Mouse (Mus musculus) cerebellum, adult 9-10 months (tissue): ENCODE measurements around the gene Sbf1.

ENCODE experiments used
- DNase-seq: peaks from one replicate; pipeline ENCODE4 v3.0.0; 2022

Gene Sbf1

GRCm38 (mm10) chr15:89315190-89315731 is at the start of gene Sbf1:
Gene Sbf1 (minus strand): TSS chr15:89315311.
- DNase-seq: peak; percentile 99

GRCm38 (mm10) chr15:89363051-89363450 is 47.9 kb upstream of the Sbf1 start:
- DNase-seq: peak; percentile 41

- no peak for DNase-seq
Observed at GRCm38 (mm10) chr15:89358784-89359183, 43.7 kb upstream of the Sbf1 start.

GRCm38 (mm10) chr15:89356372-89356771 is 41.3 kb upstream of the Sbf1 start:
- DNase-seq: peak; percentile 59

GRCm38 (mm10) chr15:89355241-89356187 is 40.4 kb upstream of the Sbf1 start, which contains the start of the genes Lmf2 and Ncaph2:
Gene Lmf2 (minus strand): TSS chr15:89355659.
Gene Ncaph2 (plus strand): TSS chr15:89355719.
- peak; percentile 93 for DNase-seq

- DNase-seq: no peak
Observed at GRCm38 (mm10) chr15:89354455-89354854, 39.3 kb upstream of the Sbf1 start.

GRCm38 (mm10) chr15:89353837-89354236 is 38.7 kb upstream of the Sbf1 start:
- DNase-seq: peak; percentile 44

- peak; percentile 30 for DNase-seq
Observed at GRCm38 (mm10) chr15:89352795-89353194, 37.7 kb upstream of the Sbf1 start.

- DNase-seq: peak; percentile 15
Observed at GRCm38 (mm10) chr15:89352054-89352453, 36.9 kb upstream of the Sbf1 start.

GRCm38 (mm10) chr15:89351302-89351701 is 36.2 kb upstream of the Sbf1 start:
- DNase-seq: no peak

- no peak for DNase-seq
Observed at GRCm38 (mm10) chr15:89350447-89350846, 35.3 kb upstream of the Sbf1 start.

- peak; percentile 17 for DNase-seq
Observed at GRCm38 (mm10) chr15:89343325-89343724, 28.2 kb upstream of the Sbf1 start.

- DNase-seq: no peak
Observed at GRCm38 (mm10) chr15:89341678-89342077, 26.6 kb upstream of the Sbf1 start.

GRCm38 (mm10) chr15:89340136-89340535 is 25.0 kb upstream of the Sbf1 start:
- no peak for DNase-seq

- DNase-seq: no peak
Observed at GRCm38 (mm10) chr15:89339696-89340095, 24.6 kb upstream of the Sbf1 start.

GRCm38 (mm10) chr15:89336422-89336821 is 21.3 kb upstream of the Sbf1 start:
- DNase-seq: no peak

- no peak for DNase-seq
Observed at GRCm38 (mm10) chr15:89334774-89335537, 19.8 kb upstream of the Sbf1 start.

- no peak for DNase-seq
Observed at GRCm38 (mm10) chr15:89334271-89334670, 19.2 kb upstream of the Sbf1 start, which contains the start of gene Miox. Gene Miox (plus strand): TSS chr15:89334398.

GRCm38 (mm10) chr15:89326441-89326840 is 11.3 kb upstream of the Sbf1 start:
- DNase-seq: no peak

GRCm38 (mm10) chr15:89323656-89324055 is 8.5 kb upstream of the Sbf1 start:
- no peak for DNase-seq

- no peak for DNase-seq
Observed at GRCm38 (mm10) chr15:89322670-89323522, 7.8 kb upstream of the Sbf1 start, which contains the start of gene Adm2. Gene Adm2 (plus strand): TSS chr15:89322720.

GRCm38 (mm10) chr15:89321264-89321663 is 6.2 kb upstream of the Sbf1 start:
- no peak for DNase-seq
